Mouse (Mus musculus): ENCODE measurements at regions not wholly inside any gene's neighbourhood (a gene's known extent, or its start where the extent isn't known, plus 50 kb on each side); places are given as distances from the start of the nearest gene placed in this dataset.

DNA sequence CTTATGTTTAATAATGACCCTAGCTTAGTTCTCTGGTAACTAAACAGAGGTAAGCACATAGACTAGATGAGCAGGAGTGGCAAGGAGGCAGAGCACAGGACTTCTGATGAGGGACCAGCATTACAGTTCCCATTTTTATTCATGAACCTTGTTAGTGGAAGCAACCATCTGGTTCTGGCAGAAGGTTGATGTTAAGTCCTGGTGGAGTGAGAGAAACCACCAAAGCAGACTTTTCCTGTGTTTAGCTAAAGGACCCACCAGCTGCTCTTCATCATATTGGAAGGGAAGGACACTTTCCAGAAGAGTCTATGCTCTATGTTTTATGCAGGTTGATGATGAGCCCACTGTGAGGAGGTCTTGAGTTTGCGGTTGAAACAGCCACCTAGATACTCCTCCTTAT lies 194.9 kb upstream of the Xylt1 start:
- WGBS = 90% methylated on average over 1 of the region's 1 CpGs
- no peaks in the 10 kb centered on the region for H3K4me1 ChIP-seq
- H3K9me3 ChIP-seq (replicated peaks) = no peaks in the 10 kb centered on the region
- H3K9ac ChIP-seq = no peak overlapping the region
- H3K27ac ChIP-seq (replicated peaks) = no peak overlapping the region
- no peaks in the 10 kb centered on the region for H3K27me3 ChIP-seq
- H3K4me3 ChIP-seq (replicated peaks) = no peak overlapping the region
- H3K36me3 ChIP-seq = no peaks in the 10 kb centered on the region
- H3K4me2 ChIP-seq (replicated peaks) = no peak overlapping the region
- ATAC-seq (ENCODE audit: insufficient number of reproducible peaks, low FRiP score, low TSS enrichment, low read depth) = no peak

DNA sequence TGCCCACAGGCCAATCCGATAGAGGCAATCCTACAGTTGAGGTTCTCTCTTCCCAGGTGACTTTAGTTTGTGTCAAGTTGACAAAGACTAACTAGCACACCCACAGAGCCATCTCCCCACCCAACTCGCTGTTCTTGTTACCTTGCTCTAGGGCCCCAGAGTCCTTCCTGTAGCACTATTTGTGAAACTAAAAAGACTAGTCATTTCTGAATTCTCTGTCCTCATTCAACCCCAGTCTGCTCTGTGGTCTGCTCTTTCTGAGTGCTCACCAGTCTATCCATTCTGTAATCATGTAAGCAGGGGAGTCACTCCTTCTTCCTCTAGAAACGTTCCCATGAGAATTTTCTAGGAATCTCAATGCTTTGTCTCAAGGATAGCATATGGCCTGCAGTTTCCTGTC lies 184.2 kb upstream of the Xylt1 start:
- Histone ChIP-seq H3K27ac (replicated peaks) (no peak overlapping the region), H3K9me3 (replicated peaks) (no peaks in the 10 kb centered on the region), H3K9ac (no peak overlapping the region), H3K4me1 (no peaks in the 10 kb centered on the region), H3K27me3 (no peaks in the 10 kb centered on the region), H3K36me3 (no peaks in the 10 kb centered on the region), H3K4me2 (replicated peaks) (no peak overlapping the region), H3K4me3 (replicated peaks) (no peak overlapping the region)
- ATAC-seq (ENCODE audit: insufficient number of reproducible peaks, low FRiP score, low TSS enrichment, low read depth) = no peak
- WGBS = 73% methylated on average over 3 of the region's 3 CpGs

DNA sequence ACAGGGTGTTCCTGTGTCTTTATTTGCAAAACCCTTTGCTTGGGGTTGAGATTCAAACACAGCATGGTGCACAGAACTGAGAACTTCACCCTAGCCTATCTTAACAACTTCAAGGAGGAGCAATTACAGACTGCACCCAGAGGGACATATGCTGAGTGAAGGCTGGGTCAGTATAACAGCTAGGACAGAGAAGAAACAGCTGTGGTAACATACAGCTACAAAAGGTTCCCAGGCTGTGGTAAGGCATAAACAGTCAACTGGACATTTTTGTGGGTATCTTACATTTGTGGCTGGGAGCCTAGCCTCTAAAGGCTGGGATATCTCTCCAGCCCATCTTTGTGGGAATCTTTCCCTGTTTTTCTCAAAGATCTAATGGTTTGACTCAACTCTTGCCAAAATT lies 154.5 kb upstream of the Xylt1 start:
- H3K27me3 ChIP-seq = no peaks in the 10 kb centered on the region
- ATAC-seq (ENCODE audit: insufficient number of reproducible peaks, low FRiP score, low TSS enrichment, low read depth) = no peak
- no peak overlapping the region for H3K4me3 ChIP-seq (replicated peaks)
- H3K4me1 ChIP-seq = 0 out of 2 replicates have a peak, but pooled peaks cover 5% of the 10 kb centered on the region
- no peaks in the 10 kb centered on the region for H3K9me3 ChIP-seq (replicated peaks)
- no peak overlapping the region for H3K27ac ChIP-seq (replicated peaks)
- no peak overlapping the region for H3K9ac ChIP-seq
- no peak overlapping the region for H3K4me2 ChIP-seq (replicated peaks)
- H3K36me3 ChIP-seq = no peaks in the 10 kb centered on the region

DNA sequence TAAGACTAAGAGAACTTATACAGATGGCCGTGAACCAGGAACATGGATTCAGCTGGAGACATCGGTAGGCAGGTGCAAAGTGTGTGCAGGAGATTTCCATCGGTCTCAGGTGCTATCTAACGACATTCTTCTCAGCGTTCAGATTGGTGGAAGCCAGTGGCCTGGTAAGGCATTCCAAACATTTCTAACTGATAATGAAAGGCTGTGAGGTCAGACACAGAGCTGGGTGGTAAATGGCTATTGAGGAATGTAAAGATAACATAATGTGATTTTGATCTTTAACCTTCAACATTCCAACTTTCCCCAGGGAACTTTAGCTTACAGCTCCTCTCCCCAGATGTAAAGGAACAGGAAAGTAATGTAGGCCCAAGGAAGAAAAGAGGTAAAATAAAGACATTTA lies 151.2 kb upstream of the Xylt1 start:
- Histone ChIP-seq H3K27me3 (no peaks in the 10 kb centered on the region), H3K27ac (replicated peaks) (no peak overlapping the region), H3K9ac (no peak overlapping the region), H3K4me2 (replicated peaks) (no peak overlapping the region), H3K36me3 (no peaks in the 10 kb centered on the region), H3K4me3 (replicated peaks) (no peak overlapping the region), H3K4me1 (0 out of 2 replicates have a peak, but pooled peaks cover 5% of the 10 kb centered on the region), H3K9me3 (replicated peaks) (no peaks in the 10 kb centered on the region)
- ATAC-seq (ENCODE audit: insufficient number of reproducible peaks, low FRiP score, low TSS enrichment, low read depth) = no peak
- 56% methylated on average over 5 of the region's 5 CpGs for WGBS

DNA sequence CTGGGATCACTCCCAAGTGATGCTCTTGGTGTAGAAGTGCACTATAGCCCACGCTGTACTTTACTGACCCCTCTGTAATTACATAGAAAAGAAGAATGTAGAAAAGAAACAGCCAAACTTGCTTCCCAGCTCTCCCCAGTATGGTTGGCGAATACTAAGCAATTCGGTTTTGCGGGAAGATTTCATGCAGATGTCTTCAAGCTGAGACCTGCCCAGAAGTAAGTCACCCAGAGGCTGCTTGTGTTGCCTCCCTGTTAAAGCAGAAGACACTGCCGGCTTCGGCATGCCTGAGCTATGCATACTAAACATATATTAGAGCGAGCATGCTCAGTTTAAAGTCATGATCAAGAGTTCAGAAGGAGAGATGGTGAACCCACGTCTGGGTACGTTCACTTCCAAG lies 124.0 kb upstream of the Xylt1 start:
- no peak for ATAC-seq (ENCODE audit: insufficient number of reproducible peaks, low FRiP score, low TSS enrichment, low read depth)
- Histone ChIP-seq H3K4me1 (peaks cover 41% of the 10 kb centered on the region), H3K4me2 (replicated peaks) (peak overlapping the region; percentile 15; the same call in 1 of the 2 replicates), H3K4me3 (replicated peaks) (no peak overlapping the region), H3K9ac (no peak overlapping the region), H3K9me3 (replicated peaks) (no peaks in the 10 kb centered on the region), H3K27ac (replicated peaks) (peak overlapping the region; percentile 78), H3K27me3 (no peaks in the 10 kb centered on the region), H3K36me3 (no peaks in the 10 kb centered on the region)
- 54% methylated on average over 9 of the region's 9 CpGs for WGBS

DNA sequence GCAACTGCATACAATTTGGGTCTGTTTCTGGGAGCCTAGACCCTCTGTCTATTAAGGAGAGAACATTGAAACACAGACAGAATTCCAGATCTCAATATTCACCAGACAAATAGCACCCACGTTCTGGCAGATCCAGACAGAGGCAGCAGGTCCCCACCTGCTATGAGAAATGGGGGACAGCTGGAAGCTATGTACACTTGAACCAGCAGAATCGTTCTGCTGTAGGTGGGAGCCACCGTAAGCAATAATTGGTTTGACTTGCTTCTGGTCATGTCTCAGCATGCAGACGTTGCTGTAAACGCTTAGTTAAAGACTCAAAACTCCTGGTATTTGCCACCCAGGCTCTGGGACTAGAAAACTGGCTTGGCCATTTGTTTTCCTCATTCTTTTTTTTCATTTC lies 122.2 kb upstream of the Xylt1 start:
- Histone ChIP-seq H3K4me2 (replicated peaks) (peak overlapping the region; percentile 22; the same call in 1 of the 2 replicates), H3K4me1 (peaks cover 41% of the 10 kb centered on the region), H3K9ac (no peak overlapping the region), H3K36me3 (no peaks in the 10 kb centered on the region), H3K27me3 (no peaks in the 10 kb centered on the region), H3K4me3 (replicated peaks) (no peak overlapping the region), H3K9me3 (replicated peaks) (no peaks in the 10 kb centered on the region), H3K27ac (replicated peaks) (peak overlapping the region; percentile 78)
- ATAC-seq (ENCODE audit: insufficient number of reproducible peaks, low FRiP score, low TSS enrichment, low read depth) = no peak
- WGBS = 9% methylated on average over 5 of the region's 5 CpGs

DNA sequence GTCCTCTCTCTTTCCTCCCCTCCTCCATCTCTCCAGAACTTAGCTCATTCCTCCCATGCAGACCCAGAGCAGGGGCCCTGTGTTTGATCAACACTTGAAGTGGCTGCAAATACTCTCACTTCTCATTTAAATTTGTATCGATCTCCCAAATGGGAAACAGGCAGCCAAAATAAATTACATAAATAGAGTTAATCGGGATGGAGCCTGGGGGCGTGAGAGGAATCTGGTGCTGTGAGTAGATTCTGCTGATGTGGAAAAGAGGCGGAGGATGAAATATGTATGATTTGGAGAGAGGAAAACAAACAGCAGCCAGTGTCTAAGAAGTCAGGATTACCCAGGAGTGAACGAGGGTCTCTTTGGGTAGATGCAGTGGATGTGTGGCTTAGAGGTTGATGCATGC lies 121.6 kb upstream of the Xylt1 start:
- H3K9me3 ChIP-seq (replicated peaks) = no peaks in the 10 kb centered on the region
- H3K4me3 ChIP-seq (replicated peaks) = no peak overlapping the region
- WGBS = 14% methylated on average over 5 of the region's 5 CpGs
- H3K27me3 ChIP-seq = no peaks in the 10 kb centered on the region
- H3K27ac ChIP-seq (replicated peaks) = peak overlapping the region; percentile 78
- no peak; the same call in 1 of the 2 replicates for ATAC-seq (ENCODE audit: insufficient number of reproducible peaks, low FRiP score, low TSS enrichment, low read depth)
- no peaks in the 10 kb centered on the region for H3K36me3 ChIP-seq
- peak overlapping the region; percentile 22 for H3K4me2 ChIP-seq (replicated peaks)
- H3K4me1 ChIP-seq = peaks cover 41% of the 10 kb centered on the region
- no peak overlapping the region for H3K9ac ChIP-seq

DNA sequence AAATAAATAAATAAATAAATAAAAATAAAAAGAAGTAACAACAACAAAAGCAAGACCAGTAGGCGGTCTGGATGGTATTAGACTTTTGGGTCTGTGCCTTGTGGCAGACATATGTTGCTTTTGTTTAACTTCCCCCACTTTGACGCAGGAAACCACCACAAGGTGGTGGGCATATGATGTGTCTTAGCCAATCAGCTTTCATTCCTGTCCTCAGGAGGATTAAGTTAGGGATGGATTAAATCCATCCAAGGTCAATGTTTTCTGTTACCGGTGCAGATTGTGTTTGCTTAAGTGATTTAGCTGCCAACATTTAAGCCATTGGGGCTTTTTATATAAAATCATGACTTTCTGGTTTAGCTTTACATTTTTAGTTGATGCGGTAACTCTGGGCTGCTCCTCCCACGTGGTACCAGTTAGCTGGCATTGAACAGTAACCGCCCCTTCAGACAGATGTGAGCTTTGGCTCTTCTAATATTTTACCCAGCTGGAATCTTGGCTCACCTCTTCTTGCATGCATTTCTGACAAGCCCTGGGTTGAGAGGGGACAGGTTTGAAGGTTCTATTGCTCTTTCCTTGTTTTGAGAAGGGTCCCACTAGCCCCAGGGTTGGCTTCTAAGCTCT lies 121.0 kb upstream of the Xylt1 start:
- Histone ChIP-seq H3K9me3 (replicated peaks) (no peaks in the 10 kb centered on the region), H3K9ac (no peak overlapping the region), H3K4me3 (replicated peaks) (no peak overlapping the region), H3K36me3 (no peaks in the 10 kb centered on the region), H3K4me1 (peaks cover 41% of the 10 kb centered on the region), H3K27me3 (no peaks in the 10 kb centered on the region), H3K27ac (replicated peaks) (peak overlapping the region; percentile 78), H3K4me2 (replicated peaks) (no peak overlapping the region)
- ATAC-seq (ENCODE audit: insufficient number of reproducible peaks, low FRiP score, low TSS enrichment, low read depth) = peak; percentile 84
- WGBS = 14% methylated on average over 6 of the region's 6 CpGs

DNA sequence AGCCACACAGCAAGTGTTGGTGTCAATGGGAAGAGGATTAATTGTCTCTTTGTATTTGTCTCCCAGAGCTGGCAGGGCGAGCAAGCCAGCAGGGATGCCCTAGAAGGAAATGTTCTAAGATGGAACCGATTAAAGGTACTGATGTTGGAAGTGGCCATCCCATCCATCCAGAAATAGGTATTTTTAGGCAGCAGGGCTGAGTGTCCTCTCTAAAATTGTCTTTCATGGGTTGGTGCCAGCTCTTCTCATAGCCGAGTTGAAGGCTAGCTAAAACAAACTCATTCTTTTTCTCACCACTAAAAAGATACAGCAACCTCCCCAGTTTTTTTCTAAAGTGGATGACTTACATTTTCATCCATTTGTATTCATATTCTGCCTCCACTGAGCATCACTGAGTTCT lies 120.2 kb upstream of the Xylt1 start:
- H3K4me3 ChIP-seq (replicated peaks) = no peak overlapping the region
- WGBS = 55% methylated on average over 3 of the region's 3 CpGs
- no peaks in the 10 kb centered on the region for H3K9me3 ChIP-seq (replicated peaks)
- no peak overlapping the region for H3K27ac ChIP-seq (replicated peaks)
- H3K9ac ChIP-seq = no peak overlapping the region
- H3K4me2 ChIP-seq (replicated peaks) = 0 out of 2 replicates have a peak overlapping the region, but pooled peaks have one; percentile 4
- peaks cover 38% of the 10 kb centered on the region for H3K4me1 ChIP-seq
- no peaks in the 10 kb centered on the region for H3K36me3 ChIP-seq
- no peak for ATAC-seq (ENCODE audit: insufficient number of reproducible peaks, low FRiP score, low TSS enrichment, low read depth)
- no peaks in the 10 kb centered on the region for H3K27me3 ChIP-seq

DNA sequence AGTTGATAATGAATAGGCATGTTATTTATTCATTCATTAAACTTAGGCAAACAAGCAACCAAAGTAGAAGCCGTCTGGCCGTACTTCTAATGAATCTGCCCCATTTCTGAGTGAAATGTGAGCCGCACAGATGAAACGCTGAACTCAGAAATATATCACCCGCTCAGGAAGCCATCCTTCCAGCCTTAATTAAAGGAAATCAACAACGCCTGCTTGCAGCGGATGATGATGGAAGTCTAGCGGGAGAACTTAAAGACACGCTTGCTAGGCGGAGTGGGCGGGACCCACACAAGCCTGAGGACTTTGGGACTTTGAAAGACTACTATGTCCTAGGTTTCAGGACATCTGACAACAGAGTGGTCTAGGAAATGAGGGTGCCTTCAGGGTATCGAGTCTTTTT lies 117.7 kb upstream of the Xylt1 start:
- no peak for ATAC-seq (ENCODE audit: insufficient number of reproducible peaks, low FRiP score, low TSS enrichment, low read depth)
- Histone ChIP-seq H3K4me2 (replicated peaks) (no peak overlapping the region), H3K36me3 (no peaks in the 10 kb centered on the region), H3K4me1 (peaks cover 25% of the 10 kb centered on the region), H3K27me3 (no peaks in the 10 kb centered on the region), H3K27ac (replicated peaks) (no peak overlapping the region), H3K9me3 (replicated peaks) (no peaks in the 10 kb centered on the region), H3K9ac (no peak overlapping the region), H3K4me3 (replicated peaks) (no peak overlapping the region)
- 63% methylated on average over 12 of the region's 12 CpGs for WGBS

DNA sequence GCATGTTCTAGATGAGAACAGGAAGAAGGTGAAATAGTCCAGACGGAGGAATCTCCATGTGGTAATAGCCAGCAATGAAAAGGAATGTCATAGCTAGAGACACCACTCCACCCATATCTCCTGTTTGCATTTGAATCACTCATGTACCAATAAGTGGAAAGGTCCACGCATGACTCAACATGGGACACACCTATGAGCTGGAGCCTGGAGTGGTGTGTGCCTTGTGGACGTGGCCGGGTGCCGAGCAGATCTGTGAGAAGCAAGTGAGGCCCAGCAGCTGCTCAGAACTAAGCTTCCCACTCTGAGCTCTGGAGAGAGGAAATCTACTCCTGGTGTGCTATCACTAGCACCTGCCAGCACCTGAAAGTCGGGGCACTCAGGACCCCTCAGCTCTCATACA lies 116.4 kb upstream of the Xylt1 start:
- peaks cover 13% of the 10 kb centered on the region for H3K4me1 ChIP-seq
- no peak overlapping the region for H3K9ac ChIP-seq
- ATAC-seq (ENCODE audit: insufficient number of reproducible peaks, low FRiP score, low TSS enrichment, low read depth) = no peak
- H3K27ac ChIP-seq (replicated peaks) = no peak overlapping the region
- H3K4me2 ChIP-seq (replicated peaks) = no peak overlapping the region
- H3K36me3 ChIP-seq = no peaks in the 10 kb centered on the region
- 81% methylated on average over 6 of the region's 6 CpGs for WGBS
- no peak overlapping the region for H3K4me3 ChIP-seq (replicated peaks)
- no peaks in the 10 kb centered on the region for H3K9me3 ChIP-seq (replicated peaks)
- H3K27me3 ChIP-seq = no peaks in the 10 kb centered on the region

DNA sequence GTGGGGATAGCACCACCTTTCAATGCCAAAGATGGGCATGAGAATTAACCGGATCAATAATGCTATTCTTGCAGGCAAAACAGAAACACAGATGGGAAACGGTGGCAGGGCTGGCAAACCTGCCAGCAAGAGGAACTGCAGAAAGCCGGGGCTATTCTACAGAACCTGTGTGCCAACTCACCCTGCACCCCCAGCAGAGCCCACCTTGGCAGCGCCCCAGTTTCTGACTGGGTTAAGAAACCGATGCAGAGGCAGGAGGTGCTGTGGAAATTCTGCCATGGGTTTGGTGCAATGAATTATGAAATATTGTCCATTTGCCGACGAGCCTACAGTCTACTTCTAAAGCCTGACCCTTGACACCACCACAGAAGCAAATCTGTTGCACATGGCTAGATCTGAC lies 112.7 kb upstream of the Xylt1 start:
- no peak overlapping the region for H3K9ac ChIP-seq
- H3K4me1 ChIP-seq = no peaks in the 10 kb centered on the region
- no peak overlapping the region for H3K4me2 ChIP-seq (replicated peaks)
- WGBS = 85% methylated on average over 7 of the region's 7 CpGs
- no peak overlapping the region for H3K27ac ChIP-seq (replicated peaks)
- ATAC-seq (ENCODE audit: insufficient number of reproducible peaks, low FRiP score, low TSS enrichment, low read depth) = no peak
- H3K9me3 ChIP-seq (replicated peaks) = no peaks in the 10 kb centered on the region
- no peaks in the 10 kb centered on the region for H3K27me3 ChIP-seq
- no peaks in the 10 kb centered on the region for H3K36me3 ChIP-seq
- no peak overlapping the region for H3K4me3 ChIP-seq (replicated peaks)

All from embryonic facial prominence, embryonic 15.5 days (tissue).